18 mouse cellular contexts compared by ENCODE assay signal in the genomic region with DNA sequence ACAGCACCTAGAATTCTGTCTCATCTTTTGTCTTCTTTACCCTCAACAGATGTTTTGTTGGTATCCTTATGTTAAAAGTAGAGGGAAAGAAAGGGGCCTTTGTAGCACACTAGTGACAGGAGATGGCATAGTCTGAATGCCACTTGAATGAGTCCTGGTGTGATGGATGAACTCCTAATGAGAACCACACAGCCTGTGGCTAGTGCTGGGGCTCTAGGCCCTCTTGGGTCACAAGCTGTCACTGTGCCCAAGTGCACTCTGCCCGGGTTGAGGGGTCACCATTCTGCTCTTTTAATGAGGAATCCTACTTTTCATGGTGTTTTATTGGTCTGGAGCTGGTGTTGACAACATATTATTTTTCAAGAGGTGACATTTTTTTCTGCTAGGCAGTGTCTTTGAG.
DNase-seq lines count a peak whose midpoint lies in the region; ATAC-seq lines count a peak whose summit lies in the region.
"Had no signal": no experiment of that assay in that cellular context is flagged by ENCODE, and none has a peak within 500 bp of the region (broad histone marks: within the 10 kb centered on the region; RNA-seq: fewer than 3 reads in every experiment).

No protein-coding gene starts in this region.

- ATAC-seq in hindbrain, embryonic 16.5 days = no peak
- ATAC-seq in midbrain, embryonic 11.5 days (ENCODE audit: low FRiP score) = peak; percentile 65
- no peak for ATAC-seq in midbrain, embryonic 16.5 days
- ATAC-seq: intestine, postnatal 0 days had no signal

- no peaks in the 10 kb centered on the region for H3K36me3 ChIP-seq in hindbrain, embryonic 10.5 days
- no peaks in the 10 kb centered on the region for H3K36me3 ChIP-seq in hindbrain, embryonic 16.5 days (ENCODE audit: control insufficient read depth, insufficient read depth, low read length)
- H3K36me3 ChIP-seq in midbrain, embryonic 11.5 days (ENCODE audit: control insufficient read depth, insufficient read depth, low read length) = no peaks in the 10 kb centered on the region
- H3K36me3 ChIP-seq in midbrain, embryonic 16.5 days (ENCODE audit: control insufficient read depth, insufficient read depth, low read length) = no peaks in the 10 kb centered on the region
- H3K36me3 ChIP-seq: embryonic facial prominence, embryonic 13.5 days; hindbrain, embryonic 15.5 days had no signal

- no peak overlapping the region for H3K4me3 ChIP-seq in hindbrain, embryonic 10.5 days
- no peak overlapping the region for H3K4me3 ChIP-seq in hindbrain, embryonic 16.5 days (ENCODE audit: low read length)
- H3K4me3 ChIP-seq in midbrain, embryonic 11.5 days (ENCODE audit: low read depth, low read length) = no peak overlapping the region
- H3K4me3 ChIP-seq in midbrain, embryonic 16.5 days (ENCODE audit: low read depth, low read length) = no peak overlapping the region
- H3K4me3 ChIP-seq: embryonic facial prominence, embryonic 13.5 days; hindbrain, embryonic 15.5 days had no signal

- no peak overlapping the region for H3K27ac ChIP-seq in hindbrain, embryonic 10.5 days
- no peak overlapping the region for H3K27ac ChIP-seq in hindbrain, embryonic 16.5 days (ENCODE audit: low read depth, low read length)
- H3K27ac ChIP-seq in midbrain, embryonic 11.5 days (ENCODE audit: low read depth, low read length) = no peak overlapping the region
- H3K27ac ChIP-seq in midbrain, embryonic 16.5 days (ENCODE audit: low read length) = no peak overlapping the region
- H3K27ac ChIP-seq: embryonic facial prominence, embryonic 13.5 days; hindbrain, embryonic 15.5 days had no signal

- no peaks in the 10 kb centered on the region for H3K9me3 ChIP-seq in hindbrain, embryonic 10.5 days
- no peaks in the 10 kb centered on the region for H3K9me3 ChIP-seq in hindbrain, embryonic 16.5 days (ENCODE audit: control insufficient read depth, low read length)
- no peaks in the 10 kb centered on the region for H3K9me3 ChIP-seq in midbrain, embryonic 11.5 days (ENCODE audit: control insufficient read depth, low read length)
- H3K9me3 ChIP-seq in midbrain, embryonic 16.5 days (replicated peaks; ENCODE audit: control insufficient read depth, low read length, poor library complexity, severe bottlenecking) = no peaks in the 10 kb centered on the region
- H3K9me3 ChIP-seq: embryonic facial prominence, embryonic 13.5 days; hindbrain, embryonic 15.5 days had no signal

- peak; percentile 20 for DNase-seq in hindbrain, embryonic 10.5 days (ENCODE audit: low spot score)
- peak; percentile 75 for DNase-seq in midbrain, embryonic 11.5 days (ENCODE audit: low spot score, missing footprints)
- DNase-seq in embryo, embryonic 9.5 days (ENCODE audit: extremely low spot score) = peak; percentile 36
- peak; percentile 25 for DNase-seq in forelimb bud, embryonic 11.5 days (ENCODE audit: low read depth, low spot score)
- DNase-seq in left cerebral cortex, postnatal 14 days (ENCODE audit: low spot score in 2 of 2) = no peak
- DNase-seq in right cerebral cortex, adult 2 months (ENCODE audit: low spot score in 2 of 2) = no peak
- DNase-seq: adrenal gland, adult 2 months; cerebellum, adult 2 months; heart, postnatal 10 days; liver; lung, adult 2 months; thymus, postnatal 36 days had no signal

- peaks cover 25% of the 10 kb centered on the region for H3K4me1 ChIP-seq in hindbrain, embryonic 10.5 days (replicated peaks)
- H3K4me1 ChIP-seq in hindbrain, embryonic 16.5 days (ENCODE audit: control insufficient read depth, insufficient read depth, low read depth, low read length) = no peaks in the 10 kb centered on the region; the same call in 1 of the 2 replicates
- H3K4me1 ChIP-seq in midbrain, embryonic 11.5 days (ENCODE audit: control insufficient read depth, insufficient read depth, low read length) = peaks cover 4% of the 10 kb centered on the region
- 0 out of 2 replicates have a peak, but pooled peaks cover 3% of the 10 kb centered on the region for H3K4me1 ChIP-seq in midbrain, embryonic 16.5 days (ENCODE audit: control insufficient read depth, insufficient read depth, low read length)

- no peak overlapping the region for H3K9ac ChIP-seq in hindbrain, embryonic 16.5 days (ENCODE audit: low read depth, low read length)
- H3K9ac ChIP-seq in midbrain, embryonic 11.5 days (ENCODE audit: low read length) = no peak overlapping the region
- H3K9ac ChIP-seq in midbrain, embryonic 16.5 days (ENCODE audit: low read depth, low read length) = no peak overlapping the region
- H3K9ac ChIP-seq: embryonic facial prominence, embryonic 13.5 days; hindbrain, embryonic 15.5 days had no signal

- WGBS in hindbrain, embryonic 10.5 days = 29% methylated on average over 1 of the region's 1 CpGs
- 9% methylated on average over 1 of the region's 1 CpGs for WGBS in hindbrain, embryonic 16.5 days
- WGBS in midbrain, embryonic 11.5 days = 43% methylated on average over 1 of the region's 1 CpGs
- WGBS in midbrain, embryonic 16.5 days = 38% methylated on average over 1 of the region's 1 CpGs

- no peaks in the 10 kb centered on the region for H3K27me3 ChIP-seq in hindbrain, embryonic 10.5 days (ENCODE audit: insufficient read depth, poor library complexity, severe bottlenecking)
- H3K27me3 ChIP-seq in hindbrain, embryonic 16.5 days (replicated peaks; ENCODE audit: control insufficient read depth, insufficient read depth, low read length) = no peaks in the 10 kb centered on the region
- H3K27me3 ChIP-seq in midbrain, embryonic 11.5 days (ENCODE audit: control insufficient read depth, insufficient read depth, low read length) = no peaks in the 10 kb centered on the region
- H3K27me3 ChIP-seq in midbrain, embryonic 16.5 days (ENCODE audit: control insufficient read depth, insufficient read depth, low read depth, low read length) = no peaks in the 10 kb centered on the region
- H3K27me3 ChIP-seq: embryonic facial prominence, embryonic 13.5 days; hindbrain, embryonic 15.5 days had no signal

- intact Hi-C loops in left cerebral cortex, postnatal 14 days (cut with DNase I) = no loop called here

- H3K4me2 ChIP-seq in hindbrain, embryonic 16.5 days (ENCODE audit: low read length) = no peak overlapping the region
- H3K4me2 ChIP-seq in midbrain, embryonic 11.5 days = no peak overlapping the region
- H3K4me2 ChIP-seq in midbrain, embryonic 16.5 days (ENCODE audit: low read length) = no peak overlapping the region
- H3K4me2 ChIP-seq: embryonic facial prominence, embryonic 13.5 days; heart, embryonic 11.5 days; hindbrain, embryonic 15.5 days had no signal

Comparison
In these comparisons a context has a peak if more than half of its experiments do, and no peak if none do; other contexts are left out.
1. DNase-seq: peak in hindbrain, embryonic 10.5 days (single experiment), midbrain, embryonic 11.5 days (single experiment), embryo, embryonic 9.5 days (single experiment) and forelimb bud, embryonic 11.5 days (single experiment); none in left cerebral cortex, postnatal 14 days (0 of 2) and right cerebral cortex, adult 2 months (0 of 2).